Mouse (Mus musculus): ENCODE results near the gene Cdh22. TPM values are rescaled to one million over a fixed set of nuclear protein-coding genes. Genes with fewer than 3 reads are reported as not detected.

The Cdh22 gene
- total and polyA plus RNA-seq, 2 experiments from 2014 or later, result 19.2 to 47.3 TPM

DNA sequence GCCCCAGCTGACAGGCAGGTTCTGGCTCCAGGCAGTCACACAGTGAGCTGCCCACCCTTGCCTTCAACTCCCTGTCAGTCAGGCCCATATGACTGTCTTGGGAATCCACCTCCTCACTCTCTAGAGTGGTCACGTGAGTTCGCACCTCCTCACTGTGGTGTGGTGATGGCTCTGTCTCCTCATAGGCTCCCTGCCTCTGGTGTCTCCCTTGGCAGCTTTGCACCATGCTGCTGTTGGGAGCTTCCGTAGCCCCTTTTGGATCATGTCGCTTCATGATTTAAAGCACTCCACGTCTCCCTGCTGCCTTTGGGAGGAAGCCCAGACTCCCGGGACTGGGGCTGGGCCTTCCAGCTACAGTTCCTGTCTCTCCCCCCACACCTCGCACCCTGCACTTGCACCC, 170.2 kb downstream of the Cdh22 start:
- no peak overlapping the region for H3K4me3 ChIP-seq (ENCODE audit: low read length)
- no peaks in the 10 kb centered on the region for H3K36me3 ChIP-seq (ENCODE audit: insufficient read depth, low read length)
- ATAC-seq, result peak; percentile 32; the same call in 1 of the 2 replicates
- no peak overlapping the region for H3K4me2 ChIP-seq (ENCODE audit: low read depth, low read length)
- H3K9me3 ChIP-seq (ENCODE audit: low read length), result no peaks in the 10 kb centered on the region
- no peak overlapping the region for H3K27ac ChIP-seq
- WGBS, result 40% methylated on average over 7 of the region's 7 CpGs
- DNase-seq (ENCODE audit: low spot score), result no peak
- H3K4me1 ChIP-seq (ENCODE audit: insufficient read depth, low read length), result no peaks in the 10 kb centered on the region
- H3K9ac ChIP-seq (replicated peaks; ENCODE audit: low read length), result no peak overlapping the region
- TF ChIP-seq CTCF (IDR thresholded peaks at IDR 0.05; ENCODE audit: low read depth), result no peak
- H3K27me3 ChIP-seq (ENCODE audit: insufficient read depth, low read length), result no peaks in the 10 kb centered on the region

GRCm38 (mm10) chr2:165061638-165062433, 172.8 kb downstream of the Cdh22 start:
- no peak overlapping the region for H3K4me3 ChIP-seq (ENCODE audit: low read length)
- H3K4me2 ChIP-seq (ENCODE audit: low read depth, low read length), result no peak overlapping the region
- H3K27ac ChIP-seq, result no peak overlapping the region
- H3K9ac ChIP-seq (replicated peaks; ENCODE audit: low read length), result no peak overlapping the region
- H3K27me3 ChIP-seq (ENCODE audit: insufficient read depth, low read length), result no peaks in the 10 kb centered on the region
- no peaks in the 10 kb centered on the region for H3K9me3 ChIP-seq (ENCODE audit: low read length)
- TF ChIP-seq CTCF (IDR thresholded peaks at IDR 0.05; ENCODE audit: low read depth), result no peak
- no peaks in the 10 kb centered on the region for H3K4me1 ChIP-seq (ENCODE audit: insufficient read depth, low read length)
- no peak for ATAC-seq
- WGBS, result 80% methylated on average over 16 of the region's 16 CpGs
- no peaks in the 10 kb centered on the region for H3K36me3 ChIP-seq (ENCODE audit: insufficient read depth, low read length)
- DNase-seq (ENCODE audit: low spot score), result no peak

Other genes with a start within 250 kb of the Cdh22 start
- gene Ncoa5, start 200.0 kb downstream of the Cdh22 start, total RNA-seq (2014; rRNA removed), result 60.8 and 101 TPM in 2 replicates
- 55.5 and 56.3 TPM in 2 replicates for gene Ncoa5, start 200.0 kb downstream of the Cdh22 start, polyA plus RNA-seq (2015; fragmentation: Nextera tagmentation; extraction: Ambion mirVana)
- gene Cd40, start 179.2 kb downstream of the Cdh22 start, total RNA-seq (2014; rRNA removed), result 3.8 and 7.3 TPM in 2 replicates
- gene Cd40, start 179.2 kb downstream of the Cdh22 start, polyA plus RNA-seq (2015; fragmentation: Nextera tagmentation; extraction: Ambion mirVana), result 4.8 and 5.4 TPM in 2 replicates
- not detected in 2 replicates for gene 1700025C18Rik, start 144.1 kb downstream of the Cdh22 start, total RNA-seq (2014; rRNA removed)
- gene 1700025C18Rik, start 144.1 kb downstream of the Cdh22 start, polyA plus RNA-seq (2015; fragmentation: Nextera tagmentation; extraction: Ambion mirVana), result not detected in 2 replicates
- 97.1 and 120 TPM in 2 replicates for gene Slc35c2, start 53.0 kb upstream of the Cdh22 start, total RNA-seq (2014; rRNA removed)
- 65.7 and 68.1 TPM in 2 replicates for gene Slc35c2, start 53.0 kb upstream of the Cdh22 start, polyA plus RNA-seq (2015; fragmentation: Nextera tagmentation; extraction: Ambion mirVana)
- 99.4 and 105 TPM in 2 replicates for gene Elmo2, start 91.6 kb upstream of the Cdh22 start, total RNA-seq (2014; rRNA removed)
- 68.9 and 71.8 TPM in 2 replicates for gene Elmo2, start 91.6 kb upstream of the Cdh22 start, polyA plus RNA-seq (2015; fragmentation: Nextera tagmentation; extraction: Ambion mirVana)
- gene Zfp663, start 133.9 kb upstream of the Cdh22 start, total RNA-seq (2014; rRNA removed), result 0.47 and 3.8 TPM in 2 replicates
- gene Zfp663, start 133.9 kb upstream of the Cdh22 start, polyA plus RNA-seq (2015; fragmentation: Nextera tagmentation; extraction: Ambion mirVana), result 2.2 and 2.3 TPM in 2 replicates
- gene Zfp334, start 153.4 kb upstream of the Cdh22 start, total RNA-seq (2014; rRNA removed), result 14.8 and 16.4 TPM in 2 replicates
- 3.7 and 3.9 TPM in 2 replicates for gene Zfp334, start 153.4 kb upstream of the Cdh22 start, polyA plus RNA-seq (2015; fragmentation: Nextera tagmentation; extraction: Ambion mirVana)
- gene Ocstamp, start 165.6 kb upstream of the Cdh22 start, total RNA-seq (2014; rRNA removed), result 0.05 TPM in 1 of 2 replicates, not detected in the other
- gene Ocstamp, start 165.6 kb upstream of the Cdh22 start, polyA plus RNA-seq (2015; fragmentation: Nextera tagmentation; extraction: Ambion mirVana), result 0.05 TPM in 1 of 2 replicates, not detected in the other
- 25.2 and 29.3 TPM in 2 replicates for gene Slc13a3, start 238.4 kb upstream of the Cdh22 start, total RNA-seq (2014; rRNA removed)
- 15.5 and 17.8 TPM in 2 replicates for gene Slc13a3, start 238.4 kb upstream of the Cdh22 start, polyA plus RNA-seq (2015; fragmentation: Nextera tagmentation; extraction: Ambion mirVana)

Measured in hindbrain, postnatal 0 days (tissue).